Mouse (Mus musculus) common myeloid progenitor, adult 5-6 weeks (primary cell): ENCODE data around the gene Sync. TPM values are rescaled to one million over a fixed set of nuclear protein-coding genes. Genes with fewer than 3 reads are reported as not detected.

Experiments used
- ATAC-seq: replicated peaks from 2 replicates; pipeline ENCODE4 v1.8.0; 2016; ENCODE audit warnings: low read depth, mild to moderate bottlenecking, moderate TSS enrichment, inconsistent platforms; ENCODE audit not compliant: poor library complexity, severe bottlenecking
- total RNA-seq: library from RNA; stranded (forward); fragments of 200-1000, 187-1606 nt; gene quantifications from 2 replicates; pipeline ENCODE4 v1.2.3, GENCODE M21; 2017

Gene Sync
- not detected in 2 replicates for total RNA-seq

GRCm38 (mm10) chr4:129287472-129287981 is at the start of gene Sync:
TSS of gene Sync (plus strand) at chr4:129287617.
- ATAC-seq = peak; percentile 50

- no peak for ATAC-seq
Observed at GRCm38 (mm10) chr4:129237843-129238441, 49.5 kb upstream of the Sync start.

GRCm38 (mm10) chr4:129238579-129239016 is 48.8 kb upstream of the Sync start:
- no peak for ATAC-seq

- peak; percentile 48 for ATAC-seq
Observed at GRCm38 (mm10) chr4:129239075-129239474, 48.3 kb upstream of the Sync start.

- no peak for ATAC-seq
Observed at GRCm38 (mm10) chr4:129241898-129242297, 45.5 kb upstream of the Sync start.

GRCm38 (mm10) chr4:129242327-129242726 is 45.1 kb upstream of the Sync start:
- no peak for ATAC-seq

- no peak for ATAC-seq
Observed at GRCm38 (mm10) chr4:129242761-129243160, 44.7 kb upstream of the Sync start.

GRCm38 (mm10) chr4:129244802-129245201 is 42.6 kb upstream of the Sync start:
- ATAC-seq = peak; percentile 45

GRCm38 (mm10) chr4:129246360-129247301 is 40.8 kb upstream of the Sync start:
- ATAC-seq = no peak

GRCm38 (mm10) chr4:129247381-129248242 is 39.8 kb upstream of the Sync start:
- no peak for ATAC-seq

- ATAC-seq = no peak
Observed at GRCm38 (mm10) chr4:129248243-129248767, 39.1 kb upstream of the Sync start.

GRCm38 (mm10) chr4:129249288-129249687 is 38.1 kb upstream of the Sync start:
- no peak for ATAC-seq

GRCm38 (mm10) chr4:129250759-129251481 is 36.5 kb upstream of the Sync start:
- no peak; the same call in 1 of the 2 replicates for ATAC-seq

GRCm38 (mm10) chr4:129251482-129252125 is 35.8 kb upstream of the Sync start:
- peak; percentile 62 for ATAC-seq

- ATAC-seq = no peak
Observed at GRCm38 (mm10) chr4:129252492-129252891, 34.9 kb upstream of the Sync start.

- ATAC-seq = no peak
Observed at GRCm38 (mm10) chr4:129254571-129254970, 32.8 kb upstream of the Sync start.

- ATAC-seq = peak; percentile 93
Observed at GRCm38 (mm10) chr4:129256450-129257380, 30.7 kb upstream of the Sync start.

- no peak for ATAC-seq
Observed at GRCm38 (mm10) chr4:129259101-129259500, 28.3 kb upstream of the Sync start.
